Mouse (Mus musculus): ENCODE data around the gene Gm45062. TPM values are rescaled to one million over a fixed set of nuclear protein-coding genes. Genes with fewer than 3 reads are reported as not detected.

Gene Gm45062
- total and polyA plus RNA-seq, 3 experiments = 2.7 to 4.1 (median 3.2) TPM

- no peak overlapping the region for H3K27ac ChIP-seq (ENCODE audit: insufficient read depth, low read depth)
- H3K4me2 ChIP-seq (ENCODE audit: insufficient read depth, low read depth, poor library complexity, severe bottlenecking) = peak overlapping the region; percentile 29; the same call in 1 of the 2 replicates
- H3K4me3 ChIP-seq (replicated peaks in 1 of 3; ENCODE audit: low read depth in 2 of 3, low read length in 2 of 3, poor library complexity in 1 of 3) = no peak overlapping the region
- no peaks in the 10 kb centered on the region for H3K36me3 ChIP-seq (replicated peaks in 1 of 2; ENCODE audit: control insufficient read depth in 1 of 2, insufficient read depth in 1 of 2, low read length in 1 of 2)
- no peak for DNase-seq (ENCODE audit: extremely low read depth)
- no peak for TF ChIP-seq ELF1 (IDR thresholded peaks at IDR 0.05; ENCODE audit: low read depth, low read length)
- no peak for TF ChIP-seq MAFK (IDR thresholded peaks at IDR 0.05; ENCODE audit: insufficient replicate concordance, low read length)
- no peak for TF ChIP-seq HCFC1 (IDR thresholded peaks at IDR 0.05; ENCODE audit: low read depth, low read length)
- TF ChIP-seq BHLHE40 (IDR thresholded peaks at IDR 0.05; ENCODE audit: low read depth, low read length) = no peak
- TF ChIP-seq NRF1 (IDR thresholded peaks at IDR 0.05; ENCODE audit: low read depth, low read length) = no peak
- TF ChIP-seq MXI1 (IDR thresholded peaks at IDR 0.05; ENCODE audit: low read depth, low read length) = no peak
- no peak for TF ChIP-seq MEF2A (IDR thresholded peaks at IDR 0.05; ENCODE audit: borderline replicate concordance, low read depth, low read length)
- TF ChIP-seq E2F4 (IDR thresholded peaks at IDR 0.05; ENCODE audit: insufficient replicate concordance, low read depth, low read length) = no peak
- TF ChIP-seq IRF4 (IDR thresholded peaks at IDR 0.05; ENCODE audit: low read depth, low read length) = no peak
- no peak for TF ChIP-seq POLR2A (IDR thresholded peaks at IDR 0.05; ENCODE audit: low read depth, low read length)
- no peak for TF ChIP-seq NELFE (IDR thresholded peaks at IDR 0.05; ENCODE audit: low read depth, low read length)
- TF ChIP-seq USF1 (IDR thresholded peaks at IDR 0.05; ENCODE audit: low read depth, low read length) = no peak
- no peak for TF ChIP-seq CHD2 (IDR thresholded peaks at IDR 0.05; ENCODE audit: low read length)
- no peak for TF ChIP-seq JUN (IDR thresholded peaks at IDR 0.05; ENCODE audit: insufficient read depth, low read depth, low read length)
- TF ChIP-seq MAX (IDR thresholded peaks at IDR 0.05; ENCODE audit: low read length) = no peak
- TF ChIP-seq RAD21 (IDR thresholded peaks at IDR 0.05; ENCODE audit: low read depth, low read length) = no peak
- TF ChIP-seq ETS1 (conservative IDR thresholded peaks at IDR 0.05; ENCODE audit: low read depth, low read length) = no peak
- dilution Hi-C loops (cut with MboI; ENCODE audit: extremely low pct_ligation_motif_present, extremely low pct_unique_long_range_greater_than_20kb, low sequenced_read_pairs) (no loop called here), in situ Hi-C loops (cut with MboI; ENCODE audit: low pct_ligation_motif_present, low pct_unique_long_range_greater_than_20kb, low sequenced_read_pairs) (loop anchor here (25.0 kb wide), 1 partner anchor 389 kb away; no protein-coding TSS in a partner anchor)
- H3K27me3 ChIP-seq (replicated peaks) = no peaks in the 10 kb centered on the region
- H3K9ac ChIP-seq (ENCODE audit: insufficient read depth, low read depth) = no peak overlapping the region
- peaks cover 15 to 54% of the 10 kb centered on the region in 2 experiments for H3K4me1 ChIP-seq (ENCODE audit: control insufficient read depth in 1 of 2, insufficient read depth in 2 of 2)
- H3K9me3 ChIP-seq (replicated peaks; ENCODE audit: low read length) = no peaks in the 10 kb centered on the region
- H3K79me2 ChIP-seq (replicated peaks; ENCODE audit: control insufficient read depth, extremely low read depth, insufficient read depth, poor library complexity, severe bottlenecking) = peaks cover 3% of the 10 kb centered on the region
These were observed 89.1 kb downstream of the Gm45062 start for GRCm38 (mm10) chr6:8348344-8348743.

- peaks cover 14 to 55% of the 10 kb centered on the region in 2 experiments for H3K4me1 ChIP-seq (ENCODE audit: control insufficient read depth in 1 of 2, insufficient read depth in 2 of 2)
- H3K79me2 ChIP-seq (replicated peaks; ENCODE audit: control insufficient read depth, extremely low read depth, insufficient read depth, poor library complexity, severe bottlenecking) = no peaks in the 10 kb centered on the region; the same call in none of the 2 replicates
- peak overlapping the region; percentile 75 for H3K9ac ChIP-seq (ENCODE audit: insufficient read depth, low read depth)
- H3K4me3 ChIP-seq (replicated peaks in 1 of 3; ENCODE audit: low read depth in 2 of 3, low read length in 2 of 3, poor library complexity in 1 of 3) = peak overlapping the region in 2 of 3 experiments; percentile 39 to 53
- no peaks in the 10 kb centered on the region for H3K9me3 ChIP-seq (replicated peaks; ENCODE audit: low read length)
- in situ Hi-C loops (cut with MboI; ENCODE audit: low pct_ligation_motif_present, low pct_unique_long_range_greater_than_20kb, low sequenced_read_pairs) (loop anchor here (25.0 kb wide), 1 partner anchor 388 kb away; no protein-coding TSS in a partner anchor), dilution Hi-C loops (cut with MboI; ENCODE audit: extremely low pct_ligation_motif_present, extremely low pct_unique_long_range_greater_than_20kb, low sequenced_read_pairs) (no loop called here)
- TF ChIP-seq CHD2 (IDR thresholded peaks at IDR 0.05; ENCODE audit: low read length) (no peak), ZMIZ1 (IDR thresholded peaks at IDR 0.05; ENCODE audit: low read depth, low read length) (no peak), MYC (IDR thresholded peaks at IDR 0.05; ENCODE audit: low read depth, low read length) (no peak), ETS1 (conservative IDR thresholded peaks at IDR 0.05; ENCODE audit: low read depth, low read length) (peak; percentile 21; the same call in 1 of the 2 replicates), TBP (conservative IDR thresholded peaks at IDR 0.05; ENCODE audit: low read depth, low read length) (no peak), MAX (IDR thresholded peaks at IDR 0.05; ENCODE audit: low read length) (no peak), ZC3H11A (IDR thresholded peaks at IDR 0.05; ENCODE audit: low read depth, low read length) (no peak), JUND (conservative IDR thresholded peaks at IDR 0.05; ENCODE audit: low read depth, low read length) (no peak), MXI1 (IDR thresholded peaks at IDR 0.05; ENCODE audit: low read depth, low read length) (peak; percentile 26; the same call in 1 of the 2 replicates), ZNF384 (IDR thresholded peaks at IDR 0.05; ENCODE audit: low read depth, low read length) (no peak; the same call in 1 of the 2 replicates), USF1 (IDR thresholded peaks at IDR 0.05; ENCODE audit: low read depth, low read length) (no peak), MAZ (IDR thresholded peaks at IDR 0.05; ENCODE audit: low read depth, low read length) (no peak)
- H3K27ac ChIP-seq (ENCODE audit: insufficient read depth, low read depth) = peak overlapping the region; percentile 28; the same call in 1 of the 2 replicates
- peak overlapping the region; percentile 64 for H3K4me2 ChIP-seq (ENCODE audit: insufficient read depth, low read depth, poor library complexity, severe bottlenecking)
- no peaks in the 10 kb centered on the region for H3K36me3 ChIP-seq (replicated peaks in 1 of 2; ENCODE audit: control insufficient read depth in 1 of 2, insufficient read depth in 1 of 2, low read length in 1 of 2)
- no peak for DNase-seq (ENCODE audit: extremely low read depth)
- H3K27me3 ChIP-seq (replicated peaks) = no peaks in the 10 kb centered on the region
These were observed 89.9 kb downstream of the Gm45062 start for GRCm38 (mm10) chr6:8349060-8349670.
